Mouse (Mus musculus) limb, embryonic 14.5 days (tissue): ENCODE measurements at regions not wholly inside any gene's neighbourhood (a gene's known extent, or its start where the extent isn't known, plus 50 kb on each side); places are given as distances from the start of the nearest gene placed in this dataset.

ENCODE experiments used
- ATAC-seq: fragments of 200-750 bp; cut with Nextera tagmentation; 2 replicates; pipeline ENCODE4 v1.8.0; 2017; ENCODE audit warnings: low read depth, moderate number of reproducible peaks, moderate TSS enrichment; ENCODE audit not compliant: low FRiP score
- DNase-seq: peaks from one replicate; pipeline ENCODE4 v3.0.0-alpha.2; 2015; ENCODE audit warnings: low spot score
- H3K27ac ChIP-seq: fragments of 300-500 bp; sonication (generic); replicated peaks from 2 replicates; pipeline ENCODE4 v1.5.1; 2014; ENCODE audit warnings: low read depth, mild to moderate bottlenecking, low read length, moderate library complexity, mixed read lengths
- H3K27me3 ChIP-seq: fragments of 300-500 bp; sonication (generic); 2 replicates; pipeline ENCODE4 v1.6.1; 2014; ENCODE audit warnings: low read length, mixed read lengths; ENCODE audit not compliant: control insufficient read depth, insufficient read depth
- H3K36me3 ChIP-seq: fragments of 300-500 bp; sonication (generic); 2 replicates; pipeline ENCODE4 v1.6.1; 2014; ENCODE audit warnings: mild to moderate bottlenecking, low read length, moderate library complexity, mixed read lengths; ENCODE audit not compliant: control insufficient read depth, insufficient read depth
- H3K4me1 ChIP-seq: fragments of 300-500 bp; sonication (generic); 2 replicates; pipeline ENCODE4 v1.6.1; 2014; ENCODE audit warnings: antibody characterized with exemption, low read length, mixed read lengths; ENCODE audit not compliant: control insufficient read depth, insufficient read depth
- H3K4me2 ChIP-seq: fragments of 300-500 bp; sonication (generic); replicated peaks from 2 replicates; pipeline ENCODE4 v1.6.1; 2014; ENCODE audit warnings: low read depth, mild to moderate bottlenecking, low read length, moderate library complexity; ENCODE audit not compliant: severe bottlenecking
- H3K4me3 ChIP-seq: fragments of 300-500 bp; sonication (generic); replicated peaks from 2 replicates; pipeline ENCODE4 v1.5.1; 2014; ENCODE audit warnings: low read length
- H3K9ac ChIP-seq: fragments of 300-500 bp; sonication (generic); 2 replicates; pipeline ENCODE4 v1.6.1; 2014; ENCODE audit warnings: mild to moderate bottlenecking, low read depth, low read length, moderate library complexity; ENCODE audit not compliant: severe bottlenecking
- H3K9me3 ChIP-seq: fragments of 300-500 bp; sonication (generic); 2 replicates; pipeline ENCODE4 v1.6.1; 2016; ENCODE audit warnings: low read length; ENCODE audit not compliant: control insufficient read depth
- POLR2A ChIP-seq: fragments of 200-500 bp; IDR thresholded peaks from 2 replicates; pipeline ENCODE4 v1.8.0; 2012; ENCODE audit warnings: inconsistent platforms, mild to moderate bottlenecking, moderate library complexity, borderline replicate concordance; ENCODE audit not compliant: insufficient read depth, insufficient read length; ENCODE audit errors: extremely low read depth
- WGBS: fragments of 180-500 bp; shearing (Covaris S2); extraction: QIAGEN DNeasy Blood & Tissue Kit; methylation state at CpG from one replicate; pipeline ENCODE4 v1.1.7; 2014; 5-methylcytosine and 5-hydroxymethylcytosine counted together

- Histone ChIP-seq H3K9ac (no peak overlapping the region), H3K9me3 (no peaks in the 10 kb centered on the region), H3K27ac (no peak overlapping the region), H3K4me2 (no peak overlapping the region), H3K4me3 (no peak overlapping the region), H3K36me3 (no peaks in the 10 kb centered on the region), H3K4me1 (peaks cover 5% of the 10 kb centered on the region), H3K27me3 (no peaks in the 10 kb centered on the region)
- ATAC-seq (no peak), DNase-seq (no peak)
- TF ChIP-seq POLR2A, result no peak
Measured at GRCm38 (mm10) chr3:139866329-139866728, 660.8 kb downstream of the Stpg2 start.

GRCm38 (mm10) chr3:139867030-139867429 lies 661.5 kb downstream of the Stpg2 start:
- no peaks in the 10 kb centered on the region for H3K36me3 ChIP-seq
- 83% methylated on average over 4 of the region's 4 CpGs for WGBS
- H3K4me2 ChIP-seq, result no peak overlapping the region
- no peak for DNase-seq
- H3K4me1 ChIP-seq, result no peaks in the 10 kb centered on the region
- no peak overlapping the region for H3K9ac ChIP-seq
- no peak for TF ChIP-seq POLR2A
- no peaks in the 10 kb centered on the region for H3K9me3 ChIP-seq
- no peak for ATAC-seq
- no peaks in the 10 kb centered on the region for H3K27me3 ChIP-seq
- no peak overlapping the region for H3K27ac ChIP-seq
- no peak overlapping the region for H3K4me3 ChIP-seq

GRCm38 (mm10) chr3:139867499-139867898 lies 662.0 kb downstream of the Stpg2 start:
- ATAC-seq (no peak), DNase-seq (no peak)
- H3K27me3 ChIP-seq, result no peaks in the 10 kb centered on the region
- 76% methylated on average over 3 of the region's 3 CpGs for WGBS
- H3K4me1 ChIP-seq, result no peaks in the 10 kb centered on the region
- H3K4me3 ChIP-seq, result no peak overlapping the region
- TF ChIP-seq POLR2A, result no peak
- no peak overlapping the region for H3K4me2 ChIP-seq
- H3K9ac ChIP-seq, result no peak overlapping the region
- no peak overlapping the region for H3K27ac ChIP-seq
- no peaks in the 10 kb centered on the region for H3K9me3 ChIP-seq
- no peaks in the 10 kb centered on the region for H3K36me3 ChIP-seq

- H3K4me1 ChIP-seq, result no peaks in the 10 kb centered on the region
- H3K27me3 ChIP-seq, result no peaks in the 10 kb centered on the region
- H3K9me3 ChIP-seq, result no peaks in the 10 kb centered on the region
- ATAC-seq (no peak), DNase-seq (no peak)
- H3K36me3 ChIP-seq, result no peaks in the 10 kb centered on the region
- no peak overlapping the region for H3K9ac ChIP-seq
- H3K4me3 ChIP-seq, result no peak overlapping the region
- 90% methylated on average over 3 of the region's 3 CpGs for WGBS
- H3K27ac ChIP-seq, result no peak overlapping the region
- no peak overlapping the region for H3K4me2 ChIP-seq
- TF ChIP-seq POLR2A, result no peak
Measured at GRCm38 (mm10) chr3:139869779-139870178, 664.3 kb downstream of the Stpg2 start.

- no peak for TF ChIP-seq POLR2A
- H3K4me2 ChIP-seq, result no peak overlapping the region
- no peak overlapping the region for H3K4me3 ChIP-seq
- H3K27ac ChIP-seq, result no peak overlapping the region
- DNase-seq, result no peak
- no peak for ATAC-seq
- H3K27me3 ChIP-seq, result no peaks in the 10 kb centered on the region
- no peaks in the 10 kb centered on the region for H3K36me3 ChIP-seq
- H3K4me1 ChIP-seq, result no peaks in the 10 kb centered on the region
- WGBS, result 75% methylated on average over 14 of the region's 14 CpGs
- H3K9me3 ChIP-seq, result no peaks in the 10 kb centered on the region
- H3K9ac ChIP-seq, result no peak overlapping the region
Measured at GRCm38 (mm10) chr3:139885942-139886860, 680.7 kb downstream of the Stpg2 start.
